Mouse (Mus musculus): Measurements from ENCODE around the gene Ttll13. TPM values are rescaled to one million over a fixed set of nuclear protein-coding genes. Genes with fewer than 3 reads are reported as not detected.

The Ttll13 gene
- polyA plus RNA-seq, 1 experiment from 2014 or later = 1.2 TPM

DNA sequence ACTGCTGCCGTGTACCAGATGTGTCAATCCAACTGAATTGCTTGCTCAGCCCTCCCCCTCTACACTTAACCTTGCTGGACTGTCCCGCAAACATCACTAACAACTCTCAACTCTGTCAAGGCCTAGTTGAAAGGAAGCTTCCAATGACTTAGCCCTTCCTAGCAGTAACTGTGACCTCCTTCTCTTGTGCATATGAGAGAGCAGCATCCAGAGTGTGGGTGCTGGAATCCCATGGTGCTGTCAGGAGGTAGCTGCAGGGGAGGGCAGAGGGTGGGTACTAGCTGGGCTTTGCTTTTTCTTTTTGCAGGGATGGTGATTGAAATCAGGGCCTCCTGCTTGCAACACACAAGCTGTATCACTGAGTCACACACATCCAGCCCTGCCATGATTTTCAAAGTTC, 27.3 kb downstream of the Ttll13 start:
- no peak for ATAC-seq (ENCODE audit: insufficient number of reproducible peaks, insufficient read depth, low FRiP score, low TSS enrichment)
- Histone ChIP-seq H3K9me3 (peaks cover 11% of the 10 kb centered on the region), H3K4me2 (replicated peaks) (no peak overlapping the region), H3K27ac (no peak overlapping the region), H3K27me3 (no peaks in the 10 kb centered on the region), H3K4me1 (peaks cover 15% of the 10 kb centered on the region), H3K36me3 (peaks cover 49% of the 10 kb centered on the region), H3K9ac (no peak overlapping the region), H3K4me3 (no peak overlapping the region)
- 93% methylated on average over 2 of the region's 2 CpGs for WGBS

DNA sequence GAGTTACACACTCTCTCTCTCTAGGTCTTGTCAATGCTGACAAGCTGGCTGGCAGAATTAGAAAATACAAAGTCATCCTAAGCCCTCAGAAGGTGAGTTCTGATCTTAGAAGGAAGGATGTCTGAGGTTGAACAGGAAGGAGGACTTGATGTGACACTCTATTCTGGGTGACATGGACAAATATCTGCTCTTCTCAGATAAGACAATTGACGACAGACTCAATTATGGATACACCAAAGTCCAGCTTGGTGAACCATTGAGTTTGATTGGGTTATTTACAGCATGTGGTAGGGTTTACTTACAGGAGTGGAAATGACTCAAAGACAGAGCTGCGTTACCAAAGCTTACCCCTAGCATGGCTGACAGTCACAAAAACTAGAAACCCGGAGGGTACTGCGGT, 30.2 kb downstream of the Ttll13 start:
- 95% methylated on average over 4 of the region's 4 CpGs for WGBS
- Histone ChIP-seq H3K9ac (no peak overlapping the region), H3K9me3 (peaks cover 11% of the 10 kb centered on the region), H3K4me1 (no peaks in the 10 kb centered on the region), H3K4me2 (replicated peaks) (no peak overlapping the region), H3K27ac (no peak overlapping the region), H3K4me3 (no peak overlapping the region), H3K27me3 (no peaks in the 10 kb centered on the region), H3K36me3 (peaks cover 60% of the 10 kb centered on the region)
- no peak for ATAC-seq (ENCODE audit: insufficient number of reproducible peaks, insufficient read depth, low FRiP score, low TSS enrichment)

DNA sequence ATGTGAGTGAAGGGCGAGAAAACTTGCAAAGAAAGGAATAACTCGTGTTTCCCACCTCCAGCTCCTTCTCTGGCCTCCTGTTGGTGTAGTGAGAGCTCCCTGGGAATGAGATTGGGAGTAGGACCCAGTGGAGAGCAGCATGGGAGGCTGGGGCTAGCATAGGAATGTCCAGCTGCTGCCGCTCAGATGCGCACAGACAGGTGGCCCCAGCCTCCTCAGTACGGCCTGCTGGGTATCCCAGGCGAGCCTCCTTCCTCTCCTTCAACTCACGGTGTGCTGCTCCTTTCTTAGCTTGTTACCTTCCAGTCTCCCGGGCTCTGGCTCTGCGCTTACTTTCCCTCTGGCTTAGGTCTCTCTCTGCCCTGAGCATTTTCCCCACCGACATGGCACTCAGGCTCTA, 33.9 kb downstream of the Ttll13 start:
- Histone ChIP-seq H3K4me3 (no peak overlapping the region), H3K4me2 (replicated peaks) (no peak overlapping the region), H3K27me3 (no peaks in the 10 kb centered on the region), H3K9ac (no peak overlapping the region), H3K36me3 (peaks cover 58% of the 10 kb centered on the region), H3K27ac (no peak overlapping the region), H3K4me1 (no peaks in the 10 kb centered on the region), H3K9me3 (peaks cover 3% of the 10 kb centered on the region)
- 82% methylated on average over 10 of the region's 10 CpGs for WGBS
- ATAC-seq (ENCODE audit: insufficient number of reproducible peaks, insufficient read depth, low FRiP score, low TSS enrichment) = no peak

DNA sequence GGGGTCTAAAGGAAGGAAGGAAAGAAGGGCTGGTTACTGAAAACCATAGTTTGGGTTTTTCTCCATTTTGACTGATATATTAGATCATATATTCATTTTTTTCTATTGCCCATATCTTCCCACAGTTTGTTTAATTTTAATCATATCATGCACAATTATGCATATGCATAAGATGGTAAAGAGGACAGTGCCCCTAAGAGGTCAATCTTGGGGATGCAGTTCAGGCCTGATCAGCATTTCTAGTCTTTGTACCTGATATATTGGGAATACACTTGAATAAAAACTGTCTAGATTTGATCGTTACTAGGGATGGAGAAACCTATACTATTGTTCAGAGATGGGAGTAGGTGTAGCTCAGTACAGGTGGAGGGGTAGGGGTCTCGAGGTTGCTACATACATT, 34.8 kb downstream of the Ttll13 start:
- H3K27ac ChIP-seq = no peak overlapping the region
- H3K27me3 ChIP-seq = no peaks in the 10 kb centered on the region
- peaks cover 60% of the 10 kb centered on the region for H3K36me3 ChIP-seq
- H3K9ac ChIP-seq = no peak overlapping the region
- no peaks in the 10 kb centered on the region for H3K4me1 ChIP-seq
- H3K4me2 ChIP-seq (replicated peaks) = no peak overlapping the region
- no peaks in the 10 kb centered on the region for H3K9me3 ChIP-seq
- no peak for ATAC-seq (ENCODE audit: insufficient number of reproducible peaks, insufficient read depth, low FRiP score, low TSS enrichment)
- H3K4me3 ChIP-seq = no peak overlapping the region
- WGBS = 90% methylated on average over 2 of the region's 2 CpGs

DNA sequence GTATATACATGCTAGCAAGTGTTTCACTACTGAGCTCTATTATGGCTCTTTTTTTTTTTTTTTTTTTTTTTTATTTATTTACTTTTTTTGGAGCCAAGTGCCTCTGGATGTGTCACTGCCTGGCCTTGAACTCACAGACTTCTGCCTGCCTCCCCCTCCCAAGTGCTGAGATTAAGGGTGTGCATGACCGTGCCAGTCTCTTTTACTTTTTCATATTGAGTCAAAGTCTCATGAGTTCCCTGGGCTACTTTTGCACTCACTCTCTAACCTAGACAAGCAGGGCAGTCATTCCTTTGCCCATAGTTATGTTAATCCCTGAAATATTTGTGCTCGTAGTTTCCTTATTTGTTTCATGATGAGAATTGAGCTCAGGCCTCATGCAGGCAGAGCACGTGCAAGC, 35.5 kb downstream of the Ttll13 start:
- no peak for ATAC-seq (ENCODE audit: insufficient number of reproducible peaks, insufficient read depth, low FRiP score, low TSS enrichment)
- 86% methylated on average over 3 of the region's 3 CpGs for WGBS
- Histone ChIP-seq H3K27ac (no peak overlapping the region), H3K9ac (no peak overlapping the region), H3K27me3 (no peaks in the 10 kb centered on the region), H3K36me3 (peaks cover 59% of the 10 kb centered on the region), H3K9me3 (no peaks in the 10 kb centered on the region), H3K4me1 (no peaks in the 10 kb centered on the region), H3K4me2 (replicated peaks) (no peak overlapping the region), H3K4me3 (no peak overlapping the region)

DNA sequence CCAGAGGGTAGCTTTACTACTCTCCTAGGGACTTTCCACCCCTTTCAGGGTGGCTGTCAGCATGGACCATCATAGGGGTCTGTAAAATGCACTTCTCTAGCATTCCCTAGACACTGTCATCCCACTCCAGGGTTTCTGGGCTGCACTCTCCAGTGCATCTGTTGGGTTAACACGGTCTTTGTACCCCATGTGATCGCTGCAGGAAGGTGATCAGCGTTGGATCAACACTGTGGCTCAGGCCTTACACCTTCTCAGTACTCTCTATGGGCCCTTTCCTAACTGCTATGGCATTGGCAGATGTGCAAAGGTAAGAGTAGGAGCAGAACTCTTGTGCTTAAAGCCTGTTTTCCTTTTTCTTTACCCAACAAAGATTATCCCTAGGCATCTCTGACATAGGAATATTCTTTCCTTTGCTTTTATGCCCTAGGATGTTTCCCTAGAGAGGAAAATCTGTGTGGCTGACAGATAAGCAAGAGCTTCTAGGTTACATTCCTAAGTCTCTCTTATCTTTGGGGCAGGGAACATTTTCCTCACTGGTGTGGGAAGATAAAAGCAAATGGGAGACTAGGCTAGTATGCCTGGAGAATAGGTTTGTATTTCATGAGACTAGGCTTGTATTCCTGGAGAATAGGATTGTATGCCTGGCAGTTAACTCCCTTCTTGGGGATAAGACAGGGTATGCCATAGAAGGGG, 37.2 kb downstream of the Ttll13 start:
- ATAC-seq (ENCODE audit: insufficient number of reproducible peaks, insufficient read depth, low FRiP score, low TSS enrichment) = no peak
- no peak overlapping the region for H3K4me3 ChIP-seq
- H3K9ac ChIP-seq = no peak overlapping the region
- H3K9me3 ChIP-seq = no peaks in the 10 kb centered on the region
- H3K27ac ChIP-seq = no peak overlapping the region
- WGBS = 84% methylated on average over 3 of the region's 3 CpGs
- no peak overlapping the region for H3K4me2 ChIP-seq (replicated peaks)
- H3K4me1 ChIP-seq = no peaks in the 10 kb centered on the region
- no peaks in the 10 kb centered on the region for H3K27me3 ChIP-seq
- peaks cover 64% of the 10 kb centered on the region for H3K36me3 ChIP-seq

DNA sequence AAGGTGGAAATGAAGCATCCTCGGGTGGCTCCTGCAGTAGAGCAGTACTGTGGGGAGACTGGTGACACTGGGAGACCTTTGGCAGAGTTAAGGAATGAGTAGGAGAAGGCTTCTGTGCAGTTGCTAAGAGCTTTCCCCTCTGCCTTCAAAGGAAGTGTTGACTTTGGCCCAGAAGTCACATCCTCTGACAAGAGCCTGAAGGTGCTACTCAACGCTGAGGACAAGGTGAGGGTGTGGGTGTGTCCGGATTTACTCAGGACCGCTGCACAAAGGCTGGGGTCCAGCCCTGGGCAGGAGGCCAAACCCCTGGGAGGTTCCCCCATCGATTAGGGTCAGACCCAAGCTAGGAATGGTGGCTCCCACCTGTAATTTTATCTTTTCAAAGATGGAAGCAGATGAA, 38.2 kb downstream of the Ttll13 start:
- H3K9me3 ChIP-seq = no peaks in the 10 kb centered on the region
- no peak overlapping the region for H3K27ac ChIP-seq
- peaks cover 66% of the 10 kb centered on the region for H3K36me3 ChIP-seq
- no peak overlapping the region for H3K4me3 ChIP-seq
- 93% methylated on average over 5 of the region's 5 CpGs for WGBS
- H3K9ac ChIP-seq = no peak overlapping the region
- H3K27me3 ChIP-seq = no peaks in the 10 kb centered on the region
- H3K4me2 ChIP-seq (replicated peaks) = no peak overlapping the region
- no peaks in the 10 kb centered on the region for H3K4me1 ChIP-seq
- ATAC-seq (ENCODE audit: insufficient number of reproducible peaks, insufficient read depth, low FRiP score, low TSS enrichment) = no peak

DNA sequence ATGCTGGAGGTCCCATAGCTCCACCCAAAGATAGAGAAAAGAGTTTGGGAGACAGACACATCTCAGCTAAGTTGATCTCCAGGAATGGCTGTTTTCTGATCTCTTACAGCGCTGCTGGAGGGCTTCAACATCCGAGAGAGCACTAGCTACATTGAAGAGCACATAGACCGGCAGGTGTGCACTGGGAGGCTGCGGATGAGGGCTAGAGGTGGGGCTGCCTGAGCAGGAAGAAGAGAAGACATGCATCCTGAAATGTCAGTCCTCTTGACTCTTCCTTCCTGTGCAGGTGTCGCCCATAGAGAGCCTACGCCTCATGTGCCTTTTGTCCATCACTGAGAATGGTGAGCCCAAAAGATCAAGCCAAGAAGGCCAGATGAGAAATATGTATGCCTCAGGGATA, 39.5 kb downstream of the Ttll13 start:
- WGBS = 93% methylated on average over 6 of the region's 6 CpGs
- H3K36me3 ChIP-seq = peaks cover 67% of the 10 kb centered on the region

DNA sequence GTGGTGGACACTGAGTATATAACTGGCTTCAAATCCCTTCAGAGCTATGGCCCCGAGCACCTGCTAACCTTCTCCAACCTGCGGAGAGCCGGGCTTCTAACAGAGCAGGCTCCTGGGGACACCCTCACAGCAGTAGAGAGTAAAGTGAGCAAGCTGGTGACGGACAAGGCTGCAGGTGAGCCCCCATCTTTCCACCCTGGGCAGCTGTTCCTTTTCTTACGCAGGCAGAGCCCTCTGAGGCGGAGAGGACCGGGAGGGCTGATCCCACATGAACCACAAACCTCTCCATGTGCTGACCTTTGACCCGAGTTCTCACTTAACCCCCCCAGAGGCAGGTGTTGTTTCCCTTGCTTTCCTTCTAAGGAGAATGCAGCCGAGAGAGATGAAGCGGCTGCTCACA, 41.6 kb downstream of the Ttll13 start:
- Histone ChIP-seq H3K27ac (no peak overlapping the region), H3K4me3 (no peak overlapping the region), H3K4me1 (no peaks in the 10 kb centered on the region), H3K9ac (no peak overlapping the region), H3K9me3 (no peaks in the 10 kb centered on the region), H3K4me2 (replicated peaks) (no peak overlapping the region), H3K36me3 (peaks cover 67% of the 10 kb centered on the region), H3K27me3 (no peaks in the 10 kb centered on the region)
- 68% methylated on average over 10 of the region's 10 CpGs for WGBS
- 0 out of 2 replicates have a peak, but pooled peaks have one; percentile 22 for ATAC-seq (ENCODE audit: insufficient number of reproducible peaks, insufficient read depth, low FRiP score, low TSS enrichment)

More for the DNA sequence above, 39.5 kb downstream of the Ttll13 start:
- H3K9ac ChIP-seq = no peak overlapping the region
- no peaks in the 10 kb centered on the region for H3K4me1 ChIP-seq
- no peak overlapping the region for H3K27ac ChIP-seq
- no peaks in the 10 kb centered on the region for H3K27me3 ChIP-seq
- ATAC-seq (ENCODE audit: insufficient number of reproducible peaks, insufficient read depth, low FRiP score, low TSS enrichment) = no peak
- H3K4me2 ChIP-seq (replicated peaks) = no peak overlapping the region
- no peaks in the 10 kb centered on the region for H3K9me3 ChIP-seq
- no peak overlapping the region for H3K4me3 ChIP-seq

DNA sequence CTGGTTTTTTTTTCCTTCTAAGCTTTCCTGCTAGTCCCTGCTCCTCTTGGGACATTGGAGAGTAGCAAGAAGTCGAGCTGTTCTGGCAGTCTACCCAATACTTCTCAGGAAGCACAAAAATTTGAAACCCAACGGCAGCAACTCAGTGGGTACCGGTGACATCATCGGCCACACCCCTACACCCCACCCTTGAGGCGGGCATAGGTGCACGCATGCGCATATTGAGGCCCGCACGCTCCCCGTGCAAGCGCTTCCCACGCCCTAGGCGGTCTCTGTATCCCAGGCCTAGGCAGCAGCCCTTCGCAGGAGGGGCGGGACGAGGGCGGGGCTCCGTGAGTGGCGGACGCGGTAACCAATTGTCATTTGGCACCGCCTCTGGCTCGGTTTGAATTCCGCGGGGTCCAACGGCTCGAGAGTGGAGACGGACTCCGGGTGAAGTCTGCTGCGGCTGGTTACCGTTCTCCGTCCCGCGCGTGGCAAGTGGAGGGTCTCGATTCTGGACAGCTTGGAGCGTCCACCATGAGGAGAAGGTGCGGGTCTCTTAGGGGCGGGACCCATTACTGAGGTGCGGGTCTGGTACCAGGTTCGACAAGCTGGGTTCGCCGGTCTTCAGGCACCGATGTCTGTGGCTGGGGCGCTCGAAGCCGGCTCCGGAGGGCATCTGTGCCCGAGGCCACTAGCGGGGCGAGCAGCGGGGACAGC, 48.0 kb downstream of the Ttll13 start, which contains the start of gene Prc1:
Prc1 (plus strand) TSS at position 389 of the 702 bp plus-strand sequence.
- under 1% methylated on average over 52 of the region's 52 CpGs for WGBS
- ATAC-seq (ENCODE audit: insufficient number of reproducible peaks, insufficient read depth, low FRiP score, low TSS enrichment) = peak; percentile 98
- Histone ChIP-seq H3K9ac (peak within 1 kb of the TSS; percentile 79), H3K36me3 (peaks cover 8% of the 10 kb centered on the region; the same call in 1 of the 2 replicates), H3K9me3 (no peaks in the 10 kb centered on the region), H3K4me3 (peak within 1 kb of the TSS; percentile 84), H3K27me3 (no peaks in the 10 kb centered on the region), H3K4me1 (peaks cover 9% of the 10 kb centered on the region), H3K4me2 (replicated peaks) (peak within 1 kb of the TSS; percentile 69), H3K27ac (peak within 1 kb of the TSS; percentile 90)

DNA sequence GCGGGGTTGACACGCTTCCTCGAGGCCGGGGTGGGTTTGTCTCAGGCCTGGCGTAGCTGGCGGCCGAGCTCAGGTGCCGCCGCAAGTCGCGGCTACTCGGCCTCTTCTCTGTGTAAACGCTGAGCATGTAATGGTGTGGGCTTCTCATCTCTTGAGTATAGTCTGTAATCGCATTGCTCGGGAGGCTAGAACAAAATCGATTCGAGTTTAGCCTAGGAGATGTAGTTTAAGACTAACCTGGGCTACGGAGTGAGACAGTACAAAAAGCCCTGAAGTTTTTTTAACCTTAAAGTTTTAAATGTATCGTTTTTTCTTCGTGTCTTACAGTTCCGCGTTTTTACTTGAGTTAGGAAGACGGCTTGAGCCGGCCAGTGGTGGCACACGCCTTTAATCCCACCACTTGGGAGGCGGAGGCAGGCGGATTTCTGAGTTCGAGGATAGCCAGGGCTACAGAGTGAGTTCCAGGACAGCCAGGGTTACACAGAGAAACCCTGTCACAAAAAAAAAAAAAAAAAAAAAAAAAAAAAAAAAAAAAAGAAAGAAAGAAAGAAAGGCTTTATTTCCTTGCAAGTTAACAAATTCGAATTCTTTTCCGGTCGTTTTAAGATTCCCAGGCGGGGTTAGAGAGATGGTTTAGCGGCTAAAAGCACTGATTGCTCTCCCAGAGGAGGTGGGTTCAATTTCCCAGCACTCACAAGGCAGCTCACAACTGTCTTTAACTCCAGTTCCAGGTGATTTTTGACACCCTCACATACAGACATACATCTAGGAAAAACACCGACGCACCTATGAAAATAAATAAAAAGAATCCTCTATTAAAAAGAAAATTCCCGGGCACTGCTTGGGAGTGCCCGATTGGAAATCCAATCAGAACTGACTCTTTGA, 48.8 kb downstream of the Ttll13 start:
- H3K4me1 ChIP-seq = peaks cover 9% of the 10 kb centered on the region
- peak overlapping the region; percentile 79 for H3K9ac ChIP-seq
- H3K9me3 ChIP-seq = no peaks in the 10 kb centered on the region
- H3K36me3 ChIP-seq = peaks cover 9% of the 10 kb centered on the region
- WGBS = 9% methylated on average over 37 of the region's 37 CpGs
- H3K27me3 ChIP-seq = no peaks in the 10 kb centered on the region
- H3K4me2 ChIP-seq (replicated peaks) = peak overlapping the region; percentile 69
- peak overlapping the region; percentile 84 for H3K4me3 ChIP-seq
- peak overlapping the region; percentile 90 for H3K27ac ChIP-seq
- ATAC-seq (ENCODE audit: insufficient number of reproducible peaks, insufficient read depth, low FRiP score, low TSS enrichment) = no peak; the same call in 1 of the 2 replicates

Data from embryonic facial prominence, embryonic 12.5 days (tissue).